In the genomic region with DNA sequence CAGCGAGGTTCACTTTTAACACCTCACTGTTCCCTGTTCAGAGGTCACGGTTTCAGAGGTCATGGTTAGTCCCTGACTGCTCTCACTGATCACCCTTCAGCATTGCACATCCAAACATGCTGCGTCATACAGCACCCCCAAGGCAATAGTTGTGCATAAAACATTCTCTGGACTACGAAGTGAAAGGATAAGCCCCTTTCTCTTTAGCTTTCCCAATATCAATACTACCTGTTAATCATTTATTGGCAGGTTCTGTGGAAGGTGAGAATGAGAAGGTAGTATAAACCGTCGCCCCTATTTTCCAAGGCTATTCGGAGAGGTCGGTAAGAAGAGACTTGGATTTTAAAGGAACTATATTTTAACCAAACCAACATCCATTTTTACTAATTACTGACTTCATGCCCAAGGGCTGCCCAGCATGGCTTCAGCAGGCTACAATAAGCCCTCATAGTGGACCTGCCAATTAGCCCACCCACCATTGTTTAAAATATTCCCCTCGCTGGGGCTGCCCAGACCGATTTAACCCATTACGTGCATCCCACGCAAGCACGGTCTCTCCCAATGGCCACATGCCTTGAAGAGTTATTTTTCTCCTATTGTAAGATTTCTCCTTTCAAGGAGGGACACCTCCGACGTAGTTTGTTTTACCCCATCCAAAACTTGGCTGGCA, we compare ENCODE assay signal across 8 mouse cellular contexts. TPM values are rescaled to one million over a fixed set of nuclear protein-coding genes. Genes with fewer than 3 reads are reported as not detected.
A peak's percentile ranks its signal among the peaks of the same experiment; 100 is the strongest.
DNase-seq lines count a peak whose midpoint lies in the region; ATAC-seq and TF ChIP-seq lines count a peak whose summit lies in the region.

No protein-coding gene starts in this region.

- H3K27ac ChIP-seq in forebrain, embryonic 13.5 days, result no peak overlapping the region
- H3K27ac ChIP-seq in kidney, postnatal 0 days, result peak overlapping the region; percentile 51; the same call in 1 of the 2 replicates
- 0 out of 2 replicates have a peak overlapping the region, but pooled peaks have one; percentile 20 for H3K27ac ChIP-seq in midbrain, embryonic 13.5 days

- peaks cover 6% of the 10 kb centered on the region for H3K4me1 ChIP-seq in forebrain, embryonic 13.5 days
- peaks cover 2% of the 10 kb centered on the region; the same call in 1 of the 2 replicates for H3K4me1 ChIP-seq in kidney, postnatal 0 days (replicated peaks; ENCODE audit: insufficient read depth, low read length)
- H3K4me1 ChIP-seq in midbrain, embryonic 13.5 days (replicated peaks), result peaks cover 3% of the 10 kb centered on the region; the same call in 1 of the 2 replicates

- no peaks in the 10 kb centered on the region for H3K36me3 ChIP-seq in forebrain, embryonic 13.5 days (ENCODE audit: poor library complexity, severe bottlenecking)
- no peaks in the 10 kb centered on the region for H3K36me3 ChIP-seq in kidney, postnatal 0 days (ENCODE audit: insufficient read depth, low read length)
- no peaks in the 10 kb centered on the region for H3K36me3 ChIP-seq in midbrain, embryonic 13.5 days

- H3K27me3 ChIP-seq in forebrain, embryonic 13.5 days, result no peaks in the 10 kb centered on the region
- H3K27me3 ChIP-seq in kidney, postnatal 0 days (ENCODE audit: insufficient read depth, low read length), result no peaks in the 10 kb centered on the region
- no peaks in the 10 kb centered on the region for H3K27me3 ChIP-seq in midbrain, embryonic 13.5 days

- peak overlapping the region; percentile 80 for H3K4me2 ChIP-seq in forebrain, embryonic 13.5 days
- H3K4me2 ChIP-seq in kidney, postnatal 0 days (ENCODE audit: low read length), result peak overlapping the region; percentile 65
- H3K4me2 ChIP-seq in midbrain, embryonic 13.5 days (replicated peaks), result peak overlapping the region; percentile 70

- peak; percentile 86 for ATAC-seq in forebrain, embryonic 13.5 days
- ATAC-seq in kidney, postnatal 0 days (replicated peaks; ENCODE audit: low FRiP score, low read depth), result peak; percentile 56
- ATAC-seq in midbrain, embryonic 13.5 days, result peak; percentile 91
- no peak for ATAC-seq in monocyte, adult 5-6 weeks (replicated peaks; ENCODE audit: insufficient number of reproducible peaks, low FRiP score, low TSS enrichment, poor library complexity, severe bottlenecking)

- WGBS in forebrain, embryonic 13.5 days, result 5% methylated on average over 15 of the region's 15 CpGs
- 9% methylated on average over 15 of the region's 15 CpGs for WGBS in kidney, postnatal 0 days
- 9% methylated on average over 15 of the region's 15 CpGs for WGBS in midbrain, embryonic 13.5 days

- H3K9me3 ChIP-seq in forebrain, embryonic 13.5 days (replicated peaks), result no peaks in the 10 kb centered on the region
- H3K9me3 ChIP-seq in kidney, postnatal 0 days (replicated peaks; ENCODE audit: low read length), result no peaks in the 10 kb centered on the region
- H3K9me3 ChIP-seq in midbrain, embryonic 13.5 days, result no peaks in the 10 kb centered on the region

- peak; percentile 15 for DNase-seq in kidney, adult 11 months
- no peak for DNase-seq in kidney, postnatal 10 days
- peak; percentile 19 for DNase-seq in adrenal gland, postnatal 25 days
- peak; percentile 16 for DNase-seq in kidney, postnatal 0 days (ENCODE audit: low spot score)
- no peak for DNase-seq in urinary bladder, postnatal 4 days (ENCODE audit: low spot score in 2 of 2)

- no peak for TF ChIP-seq CTCF in kidney, postnatal 0 days (IDR thresholded peaks at IDR 0.05; ENCODE audit: low read depth)

- H3K4me3 ChIP-seq in forebrain, embryonic 13.5 days, result peak overlapping the region; percentile 60
- peak overlapping the region; percentile 62 for H3K4me3 ChIP-seq in kidney, postnatal 0 days (replicated peaks; ENCODE audit: low read depth, low read length)
- peak overlapping the region; percentile 73 for H3K4me3 ChIP-seq in midbrain, embryonic 13.5 days (replicated peaks)

- peak overlapping the region; percentile 72 for H3K9ac ChIP-seq in forebrain, embryonic 13.5 days
- peak overlapping the region; percentile 64 for H3K9ac ChIP-seq in kidney, postnatal 0 days (ENCODE audit: low read depth, low read length)
- H3K9ac ChIP-seq in midbrain, embryonic 13.5 days (replicated peaks), result peak overlapping the region; percentile 70

RNA-seq across cellular contexts. Expression of a gene that starts 0.6 kb away (rescaled TPM):
- 60.6 and 77.8 TPM in 2 replicates for total RNA-seq in adrenal gland, postnatal 25 days (2021)
- 4.5 and 4.9 TPM in 2 replicates for polyA plus RNA-seq in forebrain, embryonic 13.5 days (2015; fragmentation: Nextera tagmentation; extraction: Ambion mirVana)
- polyA plus RNA-seq in kidney, postnatal 0 days (2015; fragmentation: Nextera tagmentation; extraction: Ambion mirVana), result 5.8 and 5.9 TPM in 2 replicates
- polyA plus RNA-seq in midbrain, embryonic 13.5 days (2015; fragmentation: Nextera tagmentation; extraction: Ambion mirVana), result 3.5 and 4.3 TPM in 2 replicates
- total RNA-seq in monocyte, adult 5-6 weeks (2017), result not detected in 3 replicates

RNA-seq across cellular contexts. Expression of a gene that starts 21.4 kb away (rescaled TPM):
- total RNA-seq in adrenal gland, postnatal 25 days (2021), result not detected in 2 replicates
- 13.1 and 13.4 TPM in 2 replicates for polyA plus RNA-seq in forebrain, embryonic 13.5 days (2015; fragmentation: Nextera tagmentation; extraction: Ambion mirVana)
- polyA plus RNA-seq in kidney, postnatal 0 days (2015; fragmentation: Nextera tagmentation; extraction: Ambion mirVana), result not detected in 2 replicates
- 11.4 and 13.6 TPM in 2 replicates for polyA plus RNA-seq in midbrain, embryonic 13.5 days (2015; fragmentation: Nextera tagmentation; extraction: Ambion mirVana)
- not detected in 3 replicates for total RNA-seq in monocyte, adult 5-6 weeks (2017)

Comparison
In these comparisons a context has a peak if more than half of its experiments do, and no peak if none do; other contexts are left out.
1. DNase-seq: peak in kidney, adult 11 months (single experiment), adrenal gland, postnatal 25 days (single experiment) and kidney, postnatal 0 days (single experiment); none in kidney, postnatal 10 days (single experiment) and urinary bladder, postnatal 4 days (0 of 2).
2. RNA of a gene that starts 21.4 kb away (polyA plus RNA-seq): 13.1 to 13.4 TPM in forebrain, embryonic 13.5 days and 11.4 to 13.6 TPM in midbrain, embryonic 13.5 days; not detected in kidney, postnatal 0 days; every median in the first group is over 10 times any median in the second.
3. Peak in every context shown above with its lines, with median percentiles within 50 percentile points of each other: H3K4me2 ChIP-seq, H3K4me3 ChIP-seq and H3K9ac ChIP-seq.